Mouse (Mus musculus) cerebellum, adult 9-10 months (tissue): ENCODE results near the gene Kirrel3.

Experiments
- DNase-seq: peaks from one replicate; pipeline ENCODE4 v3.0.0; 2022

Gene Kirrel3

DNA sequence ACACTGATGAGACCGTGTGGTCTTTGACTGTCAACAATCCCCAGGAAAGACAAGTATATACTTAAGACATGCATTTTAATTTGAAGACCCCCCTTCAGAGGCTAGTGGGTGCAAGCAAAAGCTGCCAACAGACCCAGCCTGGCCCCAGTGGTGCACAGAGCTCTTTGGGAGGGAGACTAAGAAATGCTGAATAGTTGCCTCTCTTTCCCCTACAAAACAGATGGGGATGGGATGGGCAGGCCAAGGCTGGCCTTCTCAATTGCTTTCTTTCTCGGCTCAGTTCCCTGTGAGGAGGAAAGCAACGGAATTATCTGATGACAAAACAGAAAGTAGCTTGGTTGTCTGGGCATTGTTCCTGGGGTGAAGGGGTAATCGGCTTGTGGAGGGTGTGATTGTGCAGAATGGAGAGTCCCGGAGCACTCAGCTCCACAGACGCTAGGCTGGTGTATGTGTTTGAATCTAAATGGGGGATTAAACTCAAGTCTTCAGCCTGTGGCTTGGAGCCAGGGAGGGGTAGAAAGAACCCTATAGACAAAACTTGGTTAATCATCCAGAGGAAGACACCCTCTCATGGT lies 268.9 kb downstream of the Kirrel3 start:
- no peak for DNase-seq

DNA sequence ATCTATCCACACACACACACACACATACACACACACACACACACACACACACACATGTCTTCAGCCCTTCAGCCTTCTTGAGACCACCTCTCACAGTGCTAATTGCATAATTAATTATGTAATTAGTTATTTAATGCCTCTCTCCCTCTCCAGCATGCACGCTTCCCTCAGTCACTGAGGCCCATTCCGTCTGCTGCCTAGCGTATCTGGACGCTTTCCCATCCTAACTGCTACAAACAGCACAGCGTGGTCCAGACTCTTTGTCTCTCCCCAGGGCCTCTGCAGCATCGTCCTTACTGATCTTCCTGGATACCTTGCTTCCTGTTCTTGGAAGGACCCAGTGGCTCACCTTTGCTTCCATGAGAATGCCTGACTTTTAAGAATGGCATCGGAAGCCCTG lies 270.4 kb downstream of the Kirrel3 start:
- DNase-seq: no peak

DNA sequence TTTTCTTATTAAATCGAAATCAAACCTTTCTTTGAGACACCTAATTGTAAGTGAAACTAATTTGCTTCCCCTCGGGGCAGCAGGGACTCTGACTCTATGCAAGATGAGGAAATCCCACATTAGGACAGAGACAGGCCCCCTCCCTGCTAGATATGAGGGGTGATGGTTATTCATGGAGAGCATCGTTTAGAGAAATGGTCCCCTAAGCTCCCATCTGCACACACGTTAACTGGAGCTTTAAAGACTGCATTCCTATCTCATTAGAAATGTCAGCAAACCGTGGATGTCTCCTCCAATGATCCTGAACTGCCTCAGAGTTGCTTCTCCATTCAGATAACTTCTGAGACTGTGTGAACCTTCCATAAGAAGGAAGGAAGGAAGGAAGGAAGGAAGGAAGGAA lies 273.2 kb downstream of the Kirrel3 start:
- DNase-seq: no peak

DNA sequence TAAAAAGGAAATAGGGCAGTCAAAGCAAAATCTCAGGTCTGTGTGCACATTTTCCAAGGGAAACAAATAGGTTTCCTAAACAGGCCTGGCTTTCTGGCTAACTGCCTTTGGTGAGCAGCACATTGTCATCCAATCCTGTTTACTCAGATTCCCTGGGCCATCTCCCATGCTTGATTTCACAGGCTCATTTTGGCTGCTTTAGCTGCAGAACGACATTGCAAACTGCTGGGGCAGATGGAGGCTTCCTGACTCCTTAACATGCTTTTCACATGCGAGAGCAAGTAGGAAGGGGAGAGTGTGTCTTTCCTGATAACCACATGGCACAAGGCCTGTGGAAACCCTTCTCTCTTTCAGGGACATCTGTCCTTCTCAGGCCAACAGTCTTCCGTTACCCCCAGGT lies 274.8 kb downstream of the Kirrel3 start:
- peak; percentile 69 for DNase-seq

GRCm38 (mm10) chr9:34766792-34767623 lies 281.3 kb downstream of the Kirrel3 start:
- no peak for DNase-seq

- no peak for DNase-seq
Observed at GRCm38 (mm10) chr9:34768961-34769360, 283.3 kb downstream of the Kirrel3 start.

DNA sequence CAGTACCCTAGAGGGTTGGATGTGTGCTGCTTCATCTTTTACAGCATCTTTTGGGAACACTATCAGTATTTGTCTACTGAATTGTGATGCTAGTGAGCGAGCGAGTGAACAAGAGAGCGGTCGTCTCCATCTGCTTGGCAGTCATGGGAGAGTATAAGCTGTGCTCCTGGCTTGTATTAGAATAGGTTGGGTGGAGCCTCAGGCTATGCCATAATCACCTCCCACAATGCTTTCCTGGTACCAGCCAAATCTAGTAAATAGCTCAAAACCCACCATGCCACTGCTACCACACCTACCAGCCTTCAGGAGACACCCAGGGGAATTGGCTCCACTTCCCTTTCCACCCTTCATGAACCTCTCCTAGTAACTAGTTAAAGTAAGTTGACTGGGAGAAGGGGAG lies 285.3 kb downstream of the Kirrel3 start:
- DNase-seq: no peak

DNA sequence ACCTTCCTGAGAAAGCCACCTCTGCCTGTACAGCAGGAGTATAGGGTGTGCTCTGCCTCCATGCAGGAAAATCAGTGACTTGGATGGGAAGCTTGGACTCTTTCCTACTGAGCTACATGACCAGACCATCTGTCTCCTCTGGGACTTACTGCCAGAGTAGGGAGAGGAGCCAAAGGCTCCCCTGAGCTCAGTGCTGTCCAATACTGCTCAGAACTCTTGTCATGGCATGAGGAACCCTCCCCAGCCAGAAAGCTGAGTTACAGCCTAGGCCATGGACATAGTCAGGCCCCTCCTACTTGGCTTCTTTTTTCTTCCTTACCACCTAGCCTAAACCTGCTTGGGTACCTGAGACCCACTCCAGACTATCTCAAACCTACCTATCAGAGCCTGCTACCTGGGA lies 285.7 kb downstream of the Kirrel3 start:
- DNase-seq: peak; percentile 89

DNA sequence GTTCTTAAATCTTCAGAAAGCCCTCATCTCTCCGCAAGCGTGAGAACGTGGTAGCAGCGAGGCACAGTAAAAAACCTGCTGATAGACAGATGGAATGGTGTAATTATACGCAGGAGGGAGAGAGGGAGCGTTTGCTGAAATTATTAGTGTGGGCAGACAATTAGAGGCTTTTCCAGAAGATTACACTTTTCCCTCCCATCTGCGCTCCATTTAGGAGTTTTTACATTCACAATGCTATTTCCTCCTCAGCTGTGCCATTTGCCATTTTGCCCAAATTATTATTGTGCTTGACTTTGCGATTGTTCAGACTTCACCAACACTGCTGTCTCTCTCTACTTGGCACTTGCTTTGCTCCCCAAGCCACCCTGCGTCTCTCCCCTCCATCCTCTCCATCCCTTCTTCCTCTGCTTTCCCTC lies 286.3 kb downstream of the Kirrel3 start:
- peak; percentile 76 for DNase-seq

- DNase-seq: no peak
Observed at GRCm38 (mm10) chr9:34781356-34781755, 295.7 kb downstream of the Kirrel3 start.

DNA sequence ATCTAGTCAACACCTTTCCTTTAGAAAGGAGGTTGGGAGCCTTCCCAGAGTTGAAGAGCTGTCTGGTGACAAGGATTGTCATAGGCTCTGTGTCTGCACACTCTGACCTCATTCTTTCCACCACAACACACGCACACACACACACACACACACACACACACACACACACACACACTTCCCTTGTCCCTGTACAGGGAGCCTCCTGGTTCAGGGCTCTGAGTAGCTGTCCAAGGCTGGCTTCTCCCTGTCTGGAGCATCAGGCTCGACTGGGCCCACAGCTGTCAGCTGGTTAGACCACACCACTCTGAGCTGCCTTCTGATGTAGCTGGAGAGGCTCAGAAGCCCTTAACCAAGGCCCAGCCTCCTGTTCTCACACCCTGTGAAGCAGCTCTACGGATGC lies 302.2 kb downstream of the Kirrel3 start:
- DNase-seq: no peak

DNA sequence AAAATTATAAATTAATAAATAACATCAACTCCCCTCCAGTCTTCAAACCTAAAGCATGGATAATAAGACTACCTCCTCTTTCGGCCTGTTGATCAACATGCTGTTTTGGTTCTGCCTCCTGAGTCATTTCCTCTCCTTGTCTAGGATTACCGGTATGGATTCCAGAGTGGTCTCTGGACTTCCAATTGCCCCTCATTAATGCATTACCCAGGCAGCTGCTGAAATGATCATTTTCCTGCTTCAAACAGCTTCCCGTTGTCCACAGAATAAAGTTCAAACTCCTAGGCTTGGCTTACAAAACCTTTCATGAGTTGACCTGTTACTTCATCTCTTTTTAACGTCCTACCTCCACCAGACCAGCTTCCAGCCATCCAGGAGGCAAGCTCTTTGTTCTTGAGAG lies 309.5 kb downstream of the Kirrel3 start:
- DNase-seq: no peak

DNA sequence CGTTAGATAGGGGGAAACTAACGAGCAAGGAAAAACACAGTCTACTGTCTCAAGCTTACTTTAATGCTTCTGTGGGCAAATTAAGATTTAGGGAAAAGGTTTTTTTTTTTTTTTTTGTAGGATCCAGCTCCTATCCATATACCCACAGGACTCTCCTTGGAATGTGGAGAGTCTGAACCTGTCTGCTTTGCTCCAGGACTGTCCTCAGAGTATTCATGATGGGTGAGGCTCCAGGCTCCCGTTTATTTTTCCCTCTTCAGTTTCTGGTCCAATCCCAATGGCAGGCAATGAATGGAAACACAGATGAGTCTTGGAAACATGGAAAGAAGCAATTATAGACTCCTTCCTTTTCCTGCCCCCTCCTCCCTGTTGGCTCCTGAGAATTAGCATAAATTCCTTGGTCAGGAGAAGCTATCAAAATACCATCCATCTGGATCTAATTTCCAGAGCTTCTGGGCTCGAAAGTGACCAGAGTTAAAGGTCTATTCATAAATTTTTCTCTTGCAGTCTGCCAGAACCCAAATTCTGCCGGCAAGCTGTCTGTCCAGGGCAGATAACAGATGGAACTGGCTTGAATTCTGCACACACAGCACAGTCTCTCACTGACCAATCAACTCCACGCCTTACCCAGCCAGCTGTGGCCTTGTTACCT lies 312.1 kb downstream of the Kirrel3 start:
- DNase-seq: no peak

DNA sequence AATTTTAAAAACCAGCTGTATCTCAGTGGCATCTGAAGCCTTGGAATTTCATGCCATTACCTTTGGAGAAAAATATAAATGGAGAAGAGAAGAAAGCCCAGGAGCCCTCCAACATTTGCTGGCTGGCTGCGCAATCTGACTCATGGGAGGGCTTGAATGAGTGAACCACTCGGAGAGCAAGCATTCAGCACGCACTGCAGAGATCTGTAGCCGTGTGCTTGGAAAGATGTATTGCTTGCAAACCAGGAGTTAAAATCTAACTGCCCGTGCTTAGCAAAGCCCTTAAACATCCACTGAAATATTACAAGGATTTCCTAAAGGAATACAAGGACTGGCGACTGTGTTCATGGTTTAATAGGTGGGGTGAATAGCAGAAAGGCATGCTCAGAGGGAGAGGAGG lies 316.0 kb downstream of the Kirrel3 start:
- DNase-seq: no peak

- peak; percentile 79 for DNase-seq
Observed at GRCm38 (mm10) chr9:34806854-34807253, 321.2 kb downstream of the Kirrel3 start.

DNA sequence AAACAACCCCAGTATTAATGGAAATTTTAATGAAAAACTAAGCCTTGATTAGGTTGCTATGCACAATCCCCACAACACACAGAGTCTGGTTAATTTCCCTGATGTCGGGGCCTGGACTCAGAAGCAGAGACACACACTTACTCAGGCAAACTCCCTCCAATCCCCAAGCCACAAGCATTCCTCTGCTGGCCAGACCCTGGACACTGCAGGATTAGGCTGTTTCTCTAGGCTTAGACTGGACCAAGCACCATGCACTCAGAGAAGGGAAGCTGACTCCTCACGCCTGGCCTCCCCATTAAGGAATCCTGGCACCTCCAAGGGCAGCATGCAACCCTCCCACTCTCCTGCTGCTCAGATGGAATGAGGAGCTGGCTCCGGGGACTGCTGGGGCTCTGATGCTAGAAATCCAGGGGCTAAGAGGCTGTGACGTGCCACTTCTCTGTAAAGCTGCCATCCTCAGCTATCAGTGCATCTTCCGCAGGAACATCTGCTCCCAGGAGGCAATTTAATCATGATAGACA lies 324.4 kb downstream of the Kirrel3 start:
- DNase-seq: peak; percentile 45

GRCm38 (mm10) chr9:34818325-34818976 lies 332.8 kb downstream of the Kirrel3 start:
- peak; percentile 67 for DNase-seq

GRCm38 (mm10) chr9:34824358-34825088 lies 338.8 kb downstream of the Kirrel3 start:
- DNase-seq: no peak

- DNase-seq: no peak
Observed at GRCm38 (mm10) chr9:34825089-34825400, 339.4 kb downstream of the Kirrel3 start.

- DNase-seq: no peak
Observed at GRCm38 (mm10) chr9:34825402-34826008, 339.8 kb downstream of the Kirrel3 start.

- no peak for DNase-seq
Observed at GRCm38 (mm10) chr9:34830696-34831095, 345.0 kb downstream of the Kirrel3 start.

GRCm38 (mm10) chr9:34836801-34837200 lies 351.1 kb downstream of the Kirrel3 start:
- no peak for DNase-seq
